Mouse (Mus musculus) heart, embryonic 11.5 days (tissue): ENCODE results near the gene Ppp1r9b. TPM values are rescaled to one million over a fixed set of nuclear protein-coding genes. Genes with fewer than 3 reads are reported as not detected.

Experiments
- ATAC-seq: fragments of 200-750 bp; cut with Nextera tagmentation; replicated peaks from 2 replicates; pipeline ENCODE4 v1.8.0; 2017; ENCODE audit warnings: moderate library complexity; ENCODE audit not compliant: insufficient number of reproducible peaks, low FRiP score, low TSS enrichment
- H3K27ac ChIP-seq: fragments of 300-500 bp; sonication (generic); 2 replicates; pipeline ENCODE4 v1.5.1; 2014; ENCODE audit warnings: mild to moderate bottlenecking, low read depth, low read length
- H3K27me3 ChIP-seq: fragments of 300-500 bp; sonication (generic); 2 replicates; pipeline ENCODE4 v1.6.1; 2014; ENCODE audit warnings: mild to moderate bottlenecking, low read length, mixed read lengths; ENCODE audit not compliant: control insufficient read depth, insufficient read depth
- H3K36me3 ChIP-seq: fragments of 300-500 bp; sonication (generic); 2 replicates; pipeline ENCODE4 v1.6.1; 2014; ENCODE audit warnings: mild to moderate bottlenecking, low read length, moderate library complexity, mixed read lengths; ENCODE audit not compliant: control insufficient read depth, insufficient read depth
- H3K4me1 ChIP-seq: fragments of 300-500 bp; sonication (generic); 2 replicates; pipeline ENCODE4 v1.6.1; 2014; ENCODE audit warnings: low read length; ENCODE audit not compliant: control insufficient read depth, insufficient read depth
- H3K4me2 ChIP-seq: fragments of 300-500 bp; sonication (generic); 2 replicates; pipeline ENCODE4 v1.6.1; 2014; ENCODE audit warnings: mild to moderate bottlenecking, moderate library complexity
- H3K4me3 ChIP-seq: fragments of 300-500 bp; sonication (generic); 2 replicates; pipeline ENCODE4 v1.5.1; 2014; ENCODE audit warnings: low read depth, low read length
- H3K9ac ChIP-seq: fragments of 300-500 bp; sonication (generic); 2 replicates; pipeline ENCODE4 v1.6.1; 2014; ENCODE audit warnings: mild to moderate bottlenecking, low read depth, low read length, moderate library complexity
- H3K9me3 ChIP-seq: fragments of 300-500 bp; sonication (generic); replicated peaks from 2 replicates; pipeline ENCODE4 v1.6.1; 2016; ENCODE audit warnings: low read length; ENCODE audit not compliant: control insufficient read depth
- WGBS: fragments of 180-500 bp; shearing (Covaris S2); extraction: QIAGEN DNeasy Blood & Tissue Kit; methylation state at CpG from one replicate; pipeline ENCODE4 v1.1.7; 2014; ENCODE audit not compliant: insufficient replicate concordance; 5-methylcytosine and 5-hydroxymethylcytosine counted together
- polyA plus RNA-seq: library from polyadenylated mRNA; unstranded; fragments of >200 nt; fragmentation: Nextera tagmentation; extraction: Ambion mirVana; gene quantifications from 2 replicates; pipeline ENCODE4 v1.2.1, GENCODE M21; 2014

Ppp1r9b gene
- polyA plus RNA-seq, 1 experiment from 2014 or later, result 16.3 TPM

GRCm38 (mm10) chr11:94991641-94992479, 1.0 kb downstream of the Ppp1r9b start:
- H3K4me2 ChIP-seq, result peak overlapping the region; percentile 99
- peaks cover 54% of the 10 kb centered on the region for H3K4me1 ChIP-seq
- ATAC-seq, result no peak
- peaks cover 10% of the 10 kb centered on the region; the same call in 1 of the 2 replicates for H3K36me3 ChIP-seq
- H3K9ac ChIP-seq, result peak overlapping the region; percentile 86
- peak overlapping the region; percentile 86 for H3K27ac ChIP-seq
- WGBS, result under 1% methylated on average over 99 of the region's 99 CpGs
- H3K27me3 ChIP-seq, result no peaks in the 10 kb centered on the region
- no peaks in the 10 kb centered on the region for H3K9me3 ChIP-seq
- peak overlapping the region; percentile 80 for H3K4me3 ChIP-seq

GRCm38 (mm10) chr11:94992480-94992753, 1.6 kb downstream of the Ppp1r9b start:
- WGBS, result 0% methylated on average over 20 of the region's 20 CpGs
- H3K27me3 ChIP-seq, result no peaks in the 10 kb centered on the region
- H3K9me3 ChIP-seq, result no peaks in the 10 kb centered on the region
- no peak for ATAC-seq
- peak overlapping the region; percentile 80 for H3K4me3 ChIP-seq
- H3K9ac ChIP-seq, result peak overlapping the region; percentile 86
- peaks cover 53% of the 10 kb centered on the region for H3K4me1 ChIP-seq
- peaks cover 13% of the 10 kb centered on the region; the same call in 1 of the 2 replicates for H3K36me3 ChIP-seq
- peak overlapping the region; percentile 86 for H3K27ac ChIP-seq
- peak overlapping the region; percentile 99 for H3K4me2 ChIP-seq

GRCm38 (mm10) chr11:94992754-94993606, 2.1 kb downstream of the Ppp1r9b start:
- Histone ChIP-seq H3K36me3 (peaks cover 18% of the 10 kb centered on the region), H3K27me3 (no peaks in the 10 kb centered on the region), H3K4me2 (peak overlapping the region; percentile 99), H3K4me1 (peaks cover 55% of the 10 kb centered on the region), H3K9ac (peak overlapping the region; percentile 86), H3K27ac (peak overlapping the region; percentile 86), H3K9me3 (no peaks in the 10 kb centered on the region), H3K4me3 (peak overlapping the region; percentile 80)
- ATAC-seq, result no peak
- WGBS, result 3% methylated on average over 22 of the region's 22 CpGs

DNA sequence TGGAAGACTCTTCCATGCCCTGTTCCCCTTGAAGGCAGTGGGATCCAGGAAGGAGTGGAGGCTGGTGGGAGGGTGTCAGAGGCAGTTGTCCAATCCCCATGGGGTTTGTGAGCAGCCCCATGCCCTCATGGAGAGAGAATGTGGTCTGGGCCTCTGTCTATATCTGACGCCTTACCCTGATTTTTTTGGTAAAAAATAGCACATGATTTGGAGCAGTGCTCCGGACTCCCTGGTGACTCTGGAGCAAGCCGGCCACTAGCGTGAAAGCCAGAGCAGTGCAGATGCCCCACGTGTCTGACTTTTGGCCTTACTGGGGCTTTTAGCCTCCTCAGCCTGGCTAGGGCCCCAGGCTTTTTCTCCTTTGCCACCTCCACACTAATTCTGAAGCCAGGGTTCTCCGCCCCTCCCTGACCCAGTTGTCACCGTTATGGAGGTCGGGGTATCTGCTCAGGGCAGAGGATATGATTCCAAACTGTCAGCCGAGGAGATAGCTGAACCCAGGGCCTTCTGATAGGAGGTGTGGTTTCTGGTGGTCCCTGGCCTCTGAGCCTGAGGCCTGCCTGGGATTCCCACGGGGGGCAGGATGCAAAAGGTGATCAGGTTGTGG, 3.5 kb downstream of the Ppp1r9b start:
- Histone ChIP-seq H3K4me2 (peak overlapping the region; percentile 99), H3K9ac (peak overlapping the region; percentile 86), H3K27ac (peak overlapping the region; percentile 86; the same call in 1 of the 2 replicates), H3K9me3 (no peaks in the 10 kb centered on the region), H3K36me3 (peaks cover 20% of the 10 kb centered on the region), H3K27me3 (no peaks in the 10 kb centered on the region), H3K4me3 (peak overlapping the region; percentile 80), H3K4me1 (peaks cover 48% of the 10 kb centered on the region)
- no peak for ATAC-seq
- 25% methylated on average over 10 of the region's 10 CpGs for WGBS

- Histone ChIP-seq H3K4me2 (peak overlapping the region; percentile 99), H3K27ac (peak overlapping the region; percentile 41; the same call in 1 of the 2 replicates), H3K36me3 (peaks cover 20% of the 10 kb centered on the region), H3K4me1 (peaks cover 49% of the 10 kb centered on the region), H3K9me3 (no peaks in the 10 kb centered on the region), H3K9ac (peak overlapping the region; percentile 86; the same call in 1 of the 2 replicates), H3K27me3 (no peaks in the 10 kb centered on the region), H3K4me3 (peak overlapping the region; percentile 80)
- no peak for ATAC-seq
- WGBS, result 80% methylated on average over 11 of the region's 11 CpGs
Observed at GRCm38 (mm10) chr11:94994947-94995772, 4.3 kb downstream of the Ppp1r9b start.

DNA sequence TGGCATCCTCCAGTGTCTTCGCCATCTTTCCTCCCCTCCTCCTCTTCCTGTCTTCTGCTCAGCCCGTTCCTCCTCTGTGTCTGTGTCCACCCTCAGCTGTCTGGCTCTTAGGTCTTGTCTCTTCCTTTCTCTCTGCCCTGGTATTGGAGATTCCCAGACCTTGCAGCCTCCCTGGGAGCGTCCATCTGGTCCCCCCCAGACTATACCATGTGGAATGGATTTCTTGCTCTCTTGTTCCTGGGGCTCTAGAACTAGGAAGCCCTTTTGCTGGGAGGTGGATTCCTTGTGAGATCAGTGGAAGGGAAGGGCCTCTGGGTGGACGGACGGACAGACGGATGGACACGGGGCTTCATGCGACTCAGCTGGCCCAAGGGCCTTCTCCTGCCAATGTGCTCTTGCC, 5.3 kb downstream of the Ppp1r9b start:
- Histone ChIP-seq H3K9ac (0 out of 2 replicates have a peak overlapping the region, but pooled peaks have one; percentile 7), H3K9me3 (no peaks in the 10 kb centered on the region), H3K27ac (peak overlapping the region; percentile 71; the same call in 1 of the 2 replicates), H3K4me3 (no peak overlapping the region), H3K36me3 (peaks cover 20% of the 10 kb centered on the region), H3K4me1 (peaks cover 59% of the 10 kb centered on the region), H3K4me2 (peak overlapping the region; percentile 99), H3K27me3 (no peaks in the 10 kb centered on the region)
- 82% methylated on average over 8 of the region's 8 CpGs for WGBS
- no peak for ATAC-seq

DNA sequence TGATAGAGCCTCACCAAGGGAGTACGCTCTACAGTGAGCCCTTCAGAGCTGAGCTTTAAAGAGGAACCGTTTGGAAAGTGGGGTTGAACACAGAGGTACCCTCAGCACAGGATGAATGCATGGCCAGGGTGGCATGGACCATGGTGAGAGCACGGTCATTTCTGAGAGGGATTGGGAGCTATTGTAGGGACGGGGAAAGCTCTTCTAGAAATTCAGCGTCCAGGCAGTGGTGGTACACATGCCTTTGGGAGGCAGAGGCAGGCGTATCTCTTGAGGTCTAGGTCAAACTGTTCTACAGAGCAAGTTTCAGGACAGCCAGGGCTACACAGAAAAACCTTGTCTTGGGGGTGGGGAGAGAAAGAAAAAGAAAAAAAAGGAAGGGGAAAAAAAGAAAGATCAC, 6.1 kb downstream of the Ppp1r9b start:
- no peak overlapping the region for H3K4me3 ChIP-seq
- ATAC-seq, result no peak
- H3K9ac ChIP-seq, result peak overlapping the region; percentile 40; the same call in 1 of the 2 replicates
- H3K4me2 ChIP-seq, result peak overlapping the region; percentile 46
- 77% methylated on average over 6 of the region's 6 CpGs for WGBS
- H3K27me3 ChIP-seq, result no peaks in the 10 kb centered on the region
- H3K27ac ChIP-seq, result peak overlapping the region; percentile 71
- peaks cover 27% of the 10 kb centered on the region for H3K36me3 ChIP-seq
- no peaks in the 10 kb centered on the region for H3K9me3 ChIP-seq
- H3K4me1 ChIP-seq, result peaks cover 63% of the 10 kb centered on the region
